Mouse (Mus musculus) cerebellum, postnatal 25 days (tissue): Measurements from ENCODE around the gene Leo1.
A peak's percentile ranks its signal among the peaks of the same experiment; 100 is the strongest.

ENCODE experiments used
- DNase-seq, 2 experiments: peaks; one replicate each; pipeline ENCODE4 v3.0.0; 2021; ENCODE audit warnings: mixed read lengths in 2 of 2

Leo1 gene

DNA sequence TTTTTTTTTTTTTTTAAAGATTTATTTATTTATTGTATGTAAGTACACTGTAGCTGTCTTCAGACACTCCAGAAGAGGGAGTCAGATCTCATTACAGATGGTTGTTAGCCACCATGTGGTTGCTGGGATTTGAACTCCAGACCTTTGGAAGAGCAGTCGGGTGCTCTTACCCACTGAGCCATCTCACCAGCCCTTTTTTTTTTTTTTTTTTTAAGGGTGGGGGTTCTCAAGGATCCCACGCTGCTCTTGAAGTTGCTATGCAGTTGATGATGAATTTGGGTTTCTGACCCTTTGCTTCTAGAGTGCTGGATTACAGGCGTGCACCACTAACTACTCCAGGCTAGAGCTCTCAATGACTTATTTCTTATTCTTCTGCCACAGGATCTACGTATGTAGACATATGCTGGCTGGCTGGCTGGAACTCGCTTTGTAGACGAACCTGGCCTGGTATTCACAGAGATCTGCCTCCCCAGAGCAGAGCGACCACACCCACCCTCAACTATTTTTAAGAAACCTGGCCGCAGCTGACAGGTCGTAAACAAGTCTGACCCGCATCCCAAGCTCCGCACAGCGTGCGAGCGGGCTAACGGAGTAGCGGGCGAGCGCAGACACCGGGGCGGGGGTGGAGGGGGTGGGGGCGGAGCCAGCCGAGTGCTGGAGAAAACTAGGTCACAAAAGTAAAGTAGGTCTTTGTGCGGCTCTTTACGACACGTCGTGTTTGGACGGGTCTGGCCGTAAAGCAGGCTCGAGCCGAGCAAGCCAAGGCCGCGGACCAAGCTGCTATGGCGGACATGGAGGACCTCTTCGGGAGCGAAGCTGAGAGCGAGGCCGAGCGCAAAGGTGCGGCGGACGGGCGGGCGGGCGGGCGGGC, at the start of gene Leo1:
Gene Leo1, plus strand, starts transcription at position 729 of the 871 bp plus-strand sequence.
- DNase-seq = peak; percentile 92 to 94

DNA sequence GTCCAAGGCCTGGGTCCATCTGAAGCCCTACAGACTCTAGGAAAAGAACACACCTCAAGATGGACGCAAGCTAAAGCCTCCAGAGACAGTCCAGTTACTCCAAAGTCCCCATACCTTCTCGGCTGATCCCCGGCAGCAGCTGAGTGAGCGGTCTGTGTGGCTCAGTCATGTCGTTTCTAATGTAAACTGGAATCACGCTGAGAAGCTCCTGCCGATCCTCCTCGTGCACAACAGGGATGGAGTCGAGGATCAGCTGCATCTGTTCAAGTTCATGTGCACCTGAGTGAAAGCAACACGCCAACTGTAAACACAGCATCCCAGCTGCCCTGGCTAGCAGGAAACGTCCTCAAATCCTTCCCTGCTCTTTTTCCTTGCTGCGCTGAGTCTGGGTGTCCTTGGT, 48.1 kb upstream of the Leo1 start:
- DNase-seq = no peak

DNA sequence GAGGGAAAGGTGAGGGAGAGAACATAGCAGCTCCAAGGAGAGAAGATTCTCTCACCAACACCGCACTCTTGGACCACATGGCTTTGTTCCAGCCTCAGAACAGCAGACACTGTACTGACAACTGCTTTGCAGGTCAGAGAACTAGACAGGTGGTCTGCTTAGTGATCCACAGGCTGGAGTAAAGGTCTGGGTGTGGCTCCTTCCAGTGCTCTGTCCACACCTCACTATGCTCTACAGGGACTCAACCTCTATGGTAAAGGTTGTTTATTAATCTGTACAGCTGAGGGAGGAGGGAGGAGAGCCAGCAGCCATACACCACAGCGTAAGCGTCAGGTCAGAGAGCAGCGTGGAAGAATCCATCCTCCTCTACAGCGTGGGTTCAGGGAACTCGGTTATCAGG, 45.4 kb upstream of the Leo1 start:
- no peak for DNase-seq

DNA sequence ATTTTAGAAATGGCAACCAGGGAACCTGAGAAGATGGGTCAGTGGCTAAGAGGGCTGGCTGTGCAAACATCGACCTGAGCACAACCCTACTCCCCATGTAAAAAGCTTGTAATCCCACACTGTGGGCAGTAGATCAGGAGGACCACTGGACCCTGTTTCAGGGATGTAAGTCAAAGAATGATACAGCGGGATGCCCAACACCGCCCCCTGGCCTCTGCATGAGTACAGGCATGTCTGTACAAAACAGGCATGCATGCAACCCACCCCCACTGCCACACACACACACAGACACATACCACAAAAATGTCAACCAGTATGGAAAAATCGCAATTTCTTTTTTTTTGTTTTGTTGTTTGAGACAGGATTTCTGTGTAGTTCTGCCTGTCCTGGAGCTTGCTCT, 42.3 kb upstream of the Leo1 start:
- DNase-seq = no peak

DNA sequence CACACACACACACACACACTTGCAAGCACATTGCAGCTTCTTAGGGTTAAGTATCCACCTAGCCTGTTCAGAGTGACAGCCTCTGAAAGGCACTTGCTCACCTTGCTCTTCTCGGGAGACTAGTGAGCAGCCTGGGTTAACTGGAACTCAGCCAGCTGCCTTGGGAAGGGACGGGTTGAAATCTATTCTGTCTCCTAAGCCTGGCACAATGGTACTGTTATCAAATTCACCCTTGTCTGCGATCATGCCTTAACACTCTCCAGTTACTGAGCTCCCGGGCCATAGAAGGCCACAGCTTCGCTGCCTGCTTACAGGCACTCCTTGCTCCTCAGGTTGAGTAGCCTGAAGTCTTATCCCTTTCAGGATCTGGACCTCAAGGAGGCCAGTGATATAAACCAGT, 40.7 kb upstream of the Leo1 start:
- peak; percentile 37 to 64 for DNase-seq

DNA sequence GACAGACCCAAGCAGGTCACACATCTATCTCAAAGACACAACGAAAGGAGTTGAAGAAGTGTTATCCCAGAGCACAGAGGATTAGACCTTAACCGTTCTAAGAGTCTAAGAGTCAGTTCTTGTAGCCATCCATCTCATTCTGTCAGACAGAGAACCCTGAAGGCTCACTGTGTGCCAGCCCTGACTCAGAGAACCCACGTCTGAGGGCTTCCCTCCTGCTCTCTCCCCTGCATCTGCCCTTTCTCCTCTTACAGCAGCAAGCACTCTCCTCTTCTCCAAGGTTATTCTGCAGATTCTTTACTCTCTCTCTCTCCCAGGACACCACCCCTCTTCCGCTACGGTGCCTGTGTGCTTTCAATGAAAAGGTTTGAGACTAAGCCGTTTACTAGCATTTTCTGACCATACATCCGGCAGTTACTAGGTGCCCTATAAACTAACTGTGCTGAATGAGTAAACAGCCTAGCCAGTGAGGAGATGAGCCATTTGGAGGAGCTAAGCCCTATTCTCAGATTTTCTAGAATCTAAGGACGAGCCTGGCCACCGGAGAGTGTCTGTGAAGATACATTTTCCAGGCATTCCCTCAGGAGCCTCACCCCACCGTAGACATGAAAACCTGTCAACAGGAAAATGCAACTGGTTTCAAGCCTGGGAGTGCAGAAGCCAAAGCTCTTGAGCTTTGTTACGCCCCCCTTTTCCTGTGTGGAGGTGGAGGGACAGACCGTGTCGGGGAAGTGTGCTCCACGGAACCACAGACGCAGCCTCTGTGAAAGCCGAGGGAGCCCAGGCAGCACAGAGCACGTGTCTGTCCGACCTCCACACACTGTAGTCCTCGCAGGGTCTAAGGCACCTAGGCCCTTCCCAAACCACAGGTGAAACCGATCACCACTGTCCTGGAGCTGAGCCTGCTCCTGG, 39.5 kb upstream of the Leo1 start:
- peak in 1 of 2 experiments; percentile 17 for DNase-seq

DNA sequence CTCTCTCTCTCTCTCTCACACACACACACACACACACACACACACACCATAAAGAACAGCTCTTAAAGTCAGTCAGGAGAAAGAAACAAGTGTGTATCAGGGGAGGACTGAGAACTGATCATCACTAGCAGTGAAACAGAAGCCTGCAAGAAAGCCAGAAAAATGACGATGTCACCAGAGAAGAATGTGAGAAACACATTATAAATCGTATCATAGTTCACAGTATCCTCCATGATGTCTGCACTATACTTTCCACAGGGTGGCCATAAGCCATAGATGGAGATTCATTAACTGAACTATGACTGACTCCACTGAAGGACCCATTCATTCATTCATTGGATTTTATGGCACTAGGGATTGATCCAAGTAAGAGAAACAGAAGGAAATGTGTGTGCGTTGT, 37.8 kb upstream of the Leo1 start:
- DNase-seq = no peak

DNA sequence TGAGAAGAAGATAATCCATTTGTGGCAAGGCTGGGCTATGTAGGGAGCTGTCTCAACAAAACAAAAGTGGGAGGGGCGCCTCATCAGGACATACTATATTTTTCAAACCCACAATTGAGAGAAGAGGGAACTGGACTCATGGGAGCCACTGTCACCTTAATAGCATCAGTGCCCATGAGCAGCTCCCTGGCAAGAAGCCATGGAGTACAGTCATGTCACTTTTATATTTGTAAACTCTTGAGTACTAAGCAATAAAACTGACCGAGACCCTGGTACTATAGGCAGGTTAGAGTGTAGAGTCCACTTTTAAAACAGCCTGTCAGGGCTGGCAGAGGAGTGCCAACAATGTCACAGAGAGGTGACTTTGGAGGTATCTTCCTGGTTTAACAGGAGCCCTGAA, 35.2 kb upstream of the Leo1 start:
- DNase-seq = no peak

DNA sequence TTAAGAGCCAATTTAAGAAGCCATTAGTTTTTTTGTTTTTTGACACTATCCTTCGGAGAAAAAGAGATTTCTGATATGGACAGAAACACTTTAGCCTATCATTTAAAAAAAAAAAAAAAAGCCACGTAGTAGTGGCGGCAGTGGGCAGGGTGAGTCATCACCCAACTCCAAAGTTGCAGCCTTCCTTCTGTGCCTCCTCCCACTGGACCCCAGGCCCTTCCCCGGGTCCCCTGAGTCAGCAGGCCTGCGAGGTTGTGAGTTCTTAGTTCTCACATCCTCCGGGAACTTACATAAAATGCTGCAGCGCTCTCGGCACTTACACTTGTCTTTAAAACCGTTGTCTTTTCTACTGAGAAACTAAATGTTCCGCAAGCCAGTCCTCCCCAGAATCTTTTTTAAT, 33.5 kb upstream of the Leo1 start:
- DNase-seq = peak in 1 of 2 experiments; percentile 39

DNA sequence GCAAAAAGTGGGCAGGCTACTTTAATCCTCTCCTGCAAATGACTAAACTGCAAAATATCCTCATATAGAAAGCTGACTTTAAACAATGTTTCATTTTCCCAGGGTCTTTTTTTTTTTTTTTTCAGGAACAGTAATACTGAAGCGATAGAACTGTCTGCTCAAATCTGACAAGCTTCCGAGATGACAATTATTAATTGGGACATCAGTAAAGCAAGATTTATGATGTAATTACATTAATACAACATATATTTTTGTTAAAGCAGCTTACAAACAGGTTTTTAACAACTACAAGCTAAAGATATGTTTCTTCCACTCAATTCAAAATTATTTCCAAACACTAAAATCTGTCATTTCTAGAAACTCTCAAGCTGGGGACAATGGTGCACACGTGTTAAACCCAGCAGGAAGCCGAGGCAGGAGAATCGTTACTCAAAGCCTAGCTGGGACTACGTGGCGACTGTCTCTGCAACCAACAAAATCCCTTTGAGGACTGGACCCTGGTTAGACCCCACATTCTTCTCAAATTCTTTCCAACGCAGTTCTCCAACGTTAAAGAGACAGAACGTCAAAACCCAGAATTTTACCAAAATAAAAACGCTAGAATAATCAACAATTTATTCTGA, 33.0 kb upstream of the Leo1 start:
- DNase-seq = peak in 1 of 2 experiments; percentile 53

DNA sequence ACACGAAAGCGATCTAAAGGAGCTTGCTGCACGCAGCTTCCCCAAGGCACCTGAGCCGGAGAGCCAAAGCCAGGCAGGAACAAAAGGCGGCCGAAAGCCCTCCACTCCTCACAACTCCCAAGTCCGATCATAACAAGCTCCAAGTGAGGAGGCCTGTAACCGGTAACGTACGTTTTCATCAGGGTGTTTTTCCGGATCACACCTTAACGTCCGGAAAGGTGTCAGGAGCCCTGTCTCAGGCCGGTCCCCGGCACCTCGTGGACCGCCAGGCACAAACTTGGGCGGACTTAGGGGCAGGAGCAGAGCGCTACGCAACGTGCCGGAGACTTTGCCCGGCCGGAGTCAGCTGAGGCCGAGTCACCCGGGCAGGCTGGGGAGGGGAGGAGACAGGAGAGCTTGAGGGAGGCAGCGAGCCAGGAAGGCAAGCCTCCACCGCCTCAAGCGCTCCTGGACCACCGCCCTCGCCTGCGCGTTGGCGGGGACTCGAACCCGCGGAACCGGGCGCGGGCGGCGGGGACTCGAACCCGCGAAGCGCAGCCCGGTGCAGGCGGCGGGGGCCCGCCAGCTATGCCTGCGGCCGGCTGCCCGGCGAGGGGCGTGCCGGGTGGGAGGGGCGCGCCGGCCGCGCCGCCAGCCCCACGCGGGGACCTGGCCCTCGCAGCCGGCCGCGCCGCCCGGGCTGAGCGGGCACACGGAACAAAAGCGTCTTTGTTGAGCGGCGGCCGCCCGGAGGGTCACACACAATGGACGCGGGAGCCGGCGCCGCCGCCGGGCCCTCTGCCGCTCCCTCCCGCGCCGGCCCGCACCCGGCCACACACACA, 32.1 kb upstream of the Leo1 start:
- peak; percentile 81 for DNase-seq

DNA sequence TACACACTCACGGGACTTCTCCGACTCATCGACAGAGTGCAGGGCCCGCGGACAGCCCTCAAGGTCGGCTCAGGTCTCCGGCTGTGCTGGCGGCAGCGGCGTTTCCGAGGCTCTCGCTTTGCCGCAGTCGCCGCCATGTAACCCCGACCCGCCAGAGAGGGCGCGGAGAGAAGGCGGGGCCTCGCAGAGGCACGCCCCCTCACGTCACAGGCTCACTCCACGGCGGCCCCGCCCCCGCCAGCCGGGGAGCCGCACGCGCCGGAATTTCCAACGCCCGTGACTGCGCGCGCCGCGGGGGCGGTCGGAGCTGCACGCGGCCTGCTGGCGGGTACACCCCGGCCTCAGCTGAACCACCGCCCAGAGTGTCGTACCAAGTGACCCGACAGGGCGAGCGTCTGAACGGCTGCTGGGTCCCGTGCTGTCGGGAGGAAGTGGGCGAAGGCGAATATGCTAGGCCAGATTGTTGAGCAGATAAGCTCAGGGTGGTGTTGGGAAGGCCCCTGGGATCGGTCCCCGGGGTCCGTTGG, 31.4 kb upstream of the Leo1 start, which contains the start of gene Mapk6:
Gene Mapk6, minus strand, starts transcription at position 154 of the 527 bp plus-strand sequence.
- DNase-seq = peak; percentile 99

DNA sequence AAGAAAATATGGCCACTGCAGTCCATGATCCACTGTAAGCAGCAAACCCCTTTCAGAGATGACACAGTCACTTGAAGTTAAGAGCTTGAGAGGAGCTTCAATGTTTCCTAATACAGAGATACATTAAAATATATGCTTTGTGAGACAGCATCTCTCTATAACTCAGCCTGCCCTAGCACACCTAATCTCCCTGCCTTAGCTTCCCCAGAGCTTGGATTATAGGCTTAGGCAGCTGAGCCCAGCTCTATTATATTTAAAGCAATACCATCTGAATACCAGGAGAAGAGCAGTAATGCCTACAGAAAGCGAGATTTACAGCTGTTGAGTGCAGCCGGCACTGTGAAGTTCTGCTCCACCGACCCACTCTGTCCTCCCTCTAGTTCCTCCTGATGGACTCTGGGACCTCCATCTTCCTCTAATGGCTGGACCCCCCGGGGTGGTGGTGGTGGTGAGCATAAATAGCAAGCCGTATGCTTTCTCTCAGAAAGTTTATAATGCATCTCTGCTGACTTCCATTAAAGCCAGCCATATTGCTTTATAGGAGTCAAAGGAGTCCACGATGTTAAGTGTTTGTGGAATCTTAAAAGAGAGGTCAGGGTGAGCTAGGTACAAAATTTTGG, 30.3 kb upstream of the Leo1 start:
- DNase-seq = peak in 1 of 2 experiments; percentile 55

DNA sequence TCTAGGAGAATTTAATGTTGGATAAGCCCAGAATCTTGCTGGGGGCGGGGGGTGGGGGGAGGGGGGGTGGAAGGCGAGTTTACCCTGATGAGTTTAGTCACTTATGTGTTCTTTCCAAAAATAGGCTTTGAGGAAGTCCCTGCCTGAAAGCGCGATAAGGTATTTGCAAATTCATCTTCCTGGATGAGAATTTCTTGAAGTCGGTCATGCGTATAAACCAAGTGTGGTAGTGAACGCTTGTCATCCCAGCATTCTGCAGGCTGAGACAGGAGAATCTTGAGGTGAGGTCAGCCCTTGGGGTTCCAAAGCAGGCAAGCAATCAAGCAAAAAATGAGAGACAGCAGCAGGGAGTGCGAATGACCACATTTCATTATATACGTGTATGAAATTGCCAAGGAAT, 29.7 kb upstream of the Leo1 start:
- no peak for DNase-seq

DNA sequence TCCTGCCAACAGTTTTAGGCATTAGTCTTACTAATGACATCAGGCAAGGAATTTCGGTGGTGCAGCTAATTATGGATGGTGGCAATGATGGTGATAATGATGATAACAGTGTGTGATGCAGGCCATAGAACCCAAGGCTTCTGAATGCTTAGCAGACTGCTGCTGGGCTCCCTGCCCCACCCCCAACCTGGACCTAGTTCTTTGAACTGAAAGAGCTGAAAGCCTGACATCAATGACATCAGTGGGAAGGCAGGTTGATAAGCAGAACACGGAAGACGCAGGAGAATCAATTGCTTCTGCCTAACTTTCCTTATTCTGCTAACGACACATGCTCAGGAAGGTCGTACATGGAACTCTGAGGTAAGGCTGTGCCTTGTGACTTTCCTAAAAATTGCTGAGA, 28.1 kb upstream of the Leo1 start:
- DNase-seq = no peak

DNA sequence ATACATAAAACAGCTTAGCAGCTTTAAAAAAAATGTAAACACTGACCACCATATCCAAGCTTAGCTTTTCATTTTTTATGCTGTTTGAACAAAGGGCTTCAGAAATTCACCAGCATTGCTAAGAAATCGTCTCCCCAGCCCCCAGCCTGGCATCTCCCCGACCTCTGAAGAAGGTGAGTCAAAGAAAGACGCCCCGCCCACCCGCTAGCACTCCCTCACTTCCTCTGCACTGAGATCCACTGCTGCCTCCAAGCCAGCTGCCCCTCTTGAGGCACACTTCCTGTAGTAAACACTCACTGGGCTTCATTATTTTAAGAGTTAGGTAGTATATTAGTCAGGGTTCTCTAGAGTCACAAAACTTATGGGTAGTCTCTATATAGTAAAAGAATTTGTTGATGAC, 27.1 kb upstream of the Leo1 start:
- no peak for DNase-seq

DNA sequence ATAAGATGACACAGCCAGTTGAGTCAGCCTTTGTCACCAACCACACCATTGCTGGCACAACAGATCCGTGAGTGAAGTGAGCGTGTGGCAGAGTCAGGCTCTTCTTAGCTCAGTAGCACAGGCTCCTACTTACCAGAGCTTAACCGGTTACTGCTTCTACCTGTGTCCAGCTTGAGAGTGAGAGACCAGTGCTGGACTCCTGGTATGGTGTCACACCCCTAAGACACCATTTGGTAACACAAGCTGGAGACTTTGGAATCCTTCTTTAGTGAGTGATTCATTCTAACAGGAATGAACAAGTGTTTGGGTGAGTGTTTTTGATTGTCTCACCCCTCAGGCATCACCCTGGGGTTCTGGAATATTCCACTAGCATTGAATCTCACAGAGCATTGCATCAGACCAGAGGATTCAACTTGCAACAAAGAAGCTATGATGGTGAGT, 19.1 kb upstream of the Leo1 start:
- DNase-seq = no peak

DNA sequence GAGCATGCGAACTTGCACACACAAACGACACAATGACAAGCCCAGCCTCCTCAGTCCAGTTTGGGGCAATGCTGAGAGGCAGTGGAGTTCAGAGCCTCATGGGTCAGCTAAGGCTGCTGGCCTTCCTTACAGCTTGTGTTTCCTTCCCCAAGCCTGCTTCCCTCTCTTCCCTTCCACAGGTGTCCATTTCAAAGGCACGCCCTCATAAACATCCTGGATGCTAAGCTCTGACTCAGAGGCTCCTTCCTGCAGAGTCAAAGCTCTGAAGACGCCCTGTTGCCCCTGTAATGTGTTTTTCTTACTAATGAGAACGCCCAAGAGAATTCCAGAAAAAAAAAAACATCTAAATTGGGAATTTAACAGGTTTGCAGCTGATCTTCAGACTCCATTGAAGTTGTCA, 17.6 kb upstream of the Leo1 start:
- no peak for DNase-seq

DNA sequence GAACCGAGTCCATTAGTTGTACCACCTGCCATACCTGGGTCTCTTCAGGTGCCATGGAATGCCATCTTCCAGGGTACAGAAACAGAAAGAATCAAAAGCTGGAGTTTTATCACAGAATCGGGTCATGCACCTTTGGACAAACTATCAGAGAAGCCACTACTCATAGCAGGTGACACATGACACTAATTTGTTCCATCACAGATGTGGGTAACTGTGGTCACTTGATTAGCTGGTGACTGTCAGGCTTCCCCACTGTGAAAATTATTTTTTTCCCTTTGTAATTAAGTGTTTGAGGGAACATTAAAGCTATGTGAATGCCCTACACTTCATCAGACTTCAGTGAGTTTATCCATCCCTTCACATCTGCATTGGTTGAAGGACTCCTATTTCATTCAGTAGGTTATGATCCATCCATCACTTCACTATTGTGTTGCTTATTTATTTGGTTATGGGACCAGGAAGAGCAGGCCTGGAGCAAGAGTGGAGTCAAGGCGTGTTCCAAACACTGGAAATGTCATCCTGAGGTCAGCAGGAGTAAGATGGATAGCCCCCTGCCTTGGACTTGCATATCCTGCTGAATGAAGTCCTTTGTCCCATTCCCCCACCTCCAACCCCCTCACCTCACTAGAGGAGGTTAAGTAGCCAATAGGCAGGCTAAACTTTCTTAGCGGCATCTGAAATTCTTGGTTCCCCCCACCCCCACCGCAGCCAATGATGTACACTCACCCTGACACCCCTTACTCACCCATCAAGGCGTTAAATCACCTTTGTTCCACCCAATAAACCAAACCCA, 16.8 kb upstream of the Leo1 start:
- no peak for DNase-seq

DNA sequence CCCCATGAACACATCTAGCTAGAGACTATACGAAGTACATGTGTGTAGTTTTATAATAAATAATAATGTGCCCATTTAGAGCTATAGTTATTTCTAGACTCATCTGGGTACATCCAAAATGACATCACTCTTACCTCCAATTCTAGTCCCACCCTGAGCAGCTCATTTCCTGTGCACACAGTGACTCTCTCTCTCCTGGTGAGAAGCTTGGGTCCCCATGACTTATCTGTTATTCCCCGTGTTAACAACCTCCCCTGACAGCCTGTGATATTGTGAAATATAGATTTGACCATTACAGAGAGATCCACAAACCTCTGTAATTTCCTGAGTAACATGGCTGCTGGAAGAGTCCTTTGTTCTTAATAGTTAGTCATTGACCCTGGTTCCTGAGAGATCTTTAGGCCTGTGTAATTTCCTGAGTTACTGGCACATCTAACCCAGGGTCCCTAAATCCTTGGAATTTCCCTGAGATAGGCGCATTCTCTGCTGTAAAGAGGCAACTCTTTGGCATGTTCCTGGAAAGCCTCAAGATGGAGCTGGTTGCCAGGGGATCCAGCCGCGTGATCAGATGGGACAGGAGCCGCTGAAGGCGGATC, 15.4 kb upstream of the Leo1 start:
- no peak for DNase-seq
